ENCODE assay signal across 12 mouse cellular contexts in the genomic region with DNA sequence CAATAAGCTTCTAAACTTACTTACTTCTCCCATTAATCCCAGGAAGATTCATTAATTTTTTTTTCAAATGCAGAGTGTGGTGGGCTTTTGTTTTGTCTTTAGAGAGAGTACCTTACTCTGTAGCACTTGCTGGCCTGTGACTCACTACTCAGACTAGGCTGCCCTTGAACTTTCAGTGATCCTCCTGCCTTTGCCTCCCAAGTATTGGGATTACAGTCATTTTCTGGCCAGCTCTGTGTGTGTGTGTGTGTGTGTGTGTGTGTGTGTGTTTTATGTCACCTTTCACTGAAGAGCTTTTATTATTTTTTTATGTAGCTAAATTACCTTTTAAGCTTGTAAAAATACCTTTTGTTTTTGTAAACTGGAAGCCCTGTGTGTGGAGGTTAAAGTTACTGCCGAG.
DNase-seq lines count a peak whose midpoint lies in the region; ATAC-seq and TF ChIP-seq lines count a peak whose summit lies in the region.
"Had no signal": no experiment of that assay in that cellular context is flagged by ENCODE, and none has a peak within 500 bp of the region (broad histone marks: within the 10 kb centered on the region; RNA-seq: fewer than 3 reads in every experiment).

No protein-coding gene starts in this region.

- no peak for TF ChIP-seq CTCF in liver, postnatal 0 days (IDR thresholded peaks at IDR 0.05; ENCODE audit: low read depth)

- no peaks in the 10 kb centered on the region for H3K9me3 ChIP-seq in forebrain, embryonic 15.5 days
- no peaks in the 10 kb centered on the region for H3K9me3 ChIP-seq in forebrain, embryonic 12.5 days
- no peaks in the 10 kb centered on the region for H3K9me3 ChIP-seq in midbrain, embryonic 14.5 days (ENCODE audit: control insufficient read depth, low read length)
- H3K9me3 ChIP-seq in midbrain, embryonic 11.5 days (ENCODE audit: control insufficient read depth, low read length), result no peaks in the 10 kb centered on the region
- no peaks in the 10 kb centered on the region for H3K9me3 ChIP-seq in liver, postnatal 0 days (ENCODE audit: low read length)
- H3K9me3 ChIP-seq: hindbrain, embryonic 10.5 days had no signal

- no peak overlapping the region for H3K4me3 ChIP-seq in forebrain, embryonic 15.5 days
- H3K4me3 ChIP-seq in forebrain, embryonic 12.5 days (replicated peaks), result no peak overlapping the region
- no peak overlapping the region for H3K4me3 ChIP-seq in midbrain, embryonic 14.5 days (replicated peaks; ENCODE audit: low read depth, low read length)
- H3K4me3 ChIP-seq in midbrain, embryonic 11.5 days (ENCODE audit: low read depth, low read length), result no peak overlapping the region
- H3K4me3 ChIP-seq in liver, postnatal 0 days (ENCODE audit: low read depth, low read length), result peak overlapping the region; percentile 51
- H3K4me3 ChIP-seq: hindbrain, embryonic 10.5 days; left cerebral cortex, adult 2 months had no signal

- DNase-seq in midbrain, embryonic 14.5 days, result no peak
- no peak for DNase-seq in midbrain, embryonic 11.5 days (ENCODE audit: low spot score, missing footprints)
- DNase-seq in adrenal gland, postnatal 25 days, result peak; percentile 46
- DNase-seq in liver, postnatal 0 days, result no peak
- DNase-seq in gastrocnemius, postnatal 10 days, result no peak
- DNase-seq: cerebellum, postnatal 14 days; gastrocnemius, postnatal 25 days; thymus, postnatal 25 days had no signal

- no peaks in the 10 kb centered on the region for H3K27me3 ChIP-seq in forebrain, embryonic 15.5 days
- no peaks in the 10 kb centered on the region for H3K27me3 ChIP-seq in forebrain, embryonic 12.5 days
- no peaks in the 10 kb centered on the region for H3K27me3 ChIP-seq in midbrain, embryonic 14.5 days (ENCODE audit: control insufficient read depth, insufficient read depth, low read length)
- peaks cover 6% of the 10 kb centered on the region for H3K27me3 ChIP-seq in midbrain, embryonic 11.5 days (ENCODE audit: control insufficient read depth, insufficient read depth, low read length)
- H3K27me3 ChIP-seq in liver, postnatal 0 days (ENCODE audit: insufficient read depth, low read length), result no peaks in the 10 kb centered on the region

- no peak for TF ChIP-seq EP300 in liver, postnatal 0 days (IDR thresholded peaks at IDR 0.05; ENCODE audit: low read depth)

- H3K27ac ChIP-seq in forebrain, embryonic 15.5 days (replicated peaks), result peak overlapping the region; percentile 87
- no peak overlapping the region for H3K27ac ChIP-seq in forebrain, embryonic 12.5 days
- 0 out of 2 replicates have a peak overlapping the region, but pooled peaks have one; percentile 52 for H3K27ac ChIP-seq in midbrain, embryonic 14.5 days (replicated peaks; ENCODE audit: low read depth, low read length)
- H3K27ac ChIP-seq in midbrain, embryonic 11.5 days (ENCODE audit: low read depth, low read length), result no peak overlapping the region
- H3K27ac ChIP-seq in liver, postnatal 0 days (ENCODE audit: low read depth), result no peak overlapping the region
- H3K27ac ChIP-seq: hindbrain, embryonic 10.5 days; left cerebral cortex, adult 2 months had no signal

- peaks cover 28% of the 10 kb centered on the region for H3K4me1 ChIP-seq in forebrain, embryonic 15.5 days
- peaks cover 22% of the 10 kb centered on the region for H3K4me1 ChIP-seq in forebrain, embryonic 12.5 days
- H3K4me1 ChIP-seq in midbrain, embryonic 14.5 days (ENCODE audit: control insufficient read depth, insufficient read depth, low read length), result peaks cover 21% of the 10 kb centered on the region
- peaks cover 4% of the 10 kb centered on the region; the same call in 1 of the 2 replicates for H3K4me1 ChIP-seq in midbrain, embryonic 11.5 days (ENCODE audit: control insufficient read depth, insufficient read depth, low read length)
- peaks cover 19% of the 10 kb centered on the region for H3K4me1 ChIP-seq in liver, postnatal 0 days (ENCODE audit: insufficient read depth)

- ATAC-seq in forebrain, embryonic 15.5 days (replicated peaks), result no peak
- ATAC-seq in forebrain, embryonic 12.5 days (ENCODE audit: low FRiP score), result no peak
- no peak for ATAC-seq in midbrain, embryonic 14.5 days (ENCODE audit: low FRiP score, low TSS enrichment)
- no peak for ATAC-seq in midbrain, embryonic 11.5 days (ENCODE audit: low FRiP score)
- ATAC-seq in liver, postnatal 0 days, result no peak

- H3K4me2 ChIP-seq in forebrain, embryonic 15.5 days (replicated peaks), result no peak overlapping the region
- H3K4me2 ChIP-seq in forebrain, embryonic 12.5 days, result no peak overlapping the region
- no peak overlapping the region for H3K4me2 ChIP-seq in midbrain, embryonic 14.5 days (ENCODE audit: low read length)
- no peak overlapping the region for H3K4me2 ChIP-seq in midbrain, embryonic 11.5 days
- H3K4me2 ChIP-seq in liver, postnatal 0 days (ENCODE audit: low read depth, low read length), result peak overlapping the region; percentile 70

- no peak overlapping the region for H3K9ac ChIP-seq in forebrain, embryonic 15.5 days (replicated peaks)
- H3K9ac ChIP-seq in forebrain, embryonic 12.5 days, result no peak overlapping the region
- H3K9ac ChIP-seq in midbrain, embryonic 14.5 days (replicated peaks; ENCODE audit: low read length), result no peak overlapping the region
- no peak overlapping the region for H3K9ac ChIP-seq in midbrain, embryonic 11.5 days (ENCODE audit: low read length)
- peak overlapping the region; percentile 67 for H3K9ac ChIP-seq in liver, postnatal 0 days (replicated peaks)

- H3K36me3 ChIP-seq in forebrain, embryonic 15.5 days, result no peaks in the 10 kb centered on the region
- no peaks in the 10 kb centered on the region for H3K36me3 ChIP-seq in forebrain, embryonic 12.5 days (replicated peaks)
- H3K36me3 ChIP-seq in midbrain, embryonic 14.5 days (ENCODE audit: control insufficient read depth, insufficient read depth, low read length), result no peaks in the 10 kb centered on the region
- no peaks in the 10 kb centered on the region for H3K36me3 ChIP-seq in midbrain, embryonic 11.5 days (ENCODE audit: control insufficient read depth, insufficient read depth, low read length)
- peaks cover 5% of the 10 kb centered on the region; the same call in 1 of the 2 replicates for H3K36me3 ChIP-seq in liver, postnatal 0 days (replicated peaks; ENCODE audit: insufficient read depth, low read length)
- H3K36me3 ChIP-seq: hindbrain, embryonic 10.5 days had no signal

- 82% methylated on average over 1 of the region's 1 CpGs for WGBS in forebrain, embryonic 15.5 days
- 93% methylated on average over 1 of the region's 1 CpGs for WGBS in forebrain, embryonic 12.5 days
- 91% methylated on average over 1 of the region's 1 CpGs for WGBS in midbrain, embryonic 14.5 days
- 91% methylated on average over 1 of the region's 1 CpGs for WGBS in midbrain, embryonic 11.5 days
- 98% methylated on average over 1 of the region's 1 CpGs for WGBS in liver, postnatal 0 days (ENCODE audit: insufficient replicate concordance)

Comparison
In these comparisons a context has a peak if more than half of its experiments do, and no peak if none do; other contexts are left out.
1. H3K27ac ChIP-seq: peak in forebrain, embryonic 15.5 days (single experiment) and midbrain, embryonic 14.5 days (single experiment); none in forebrain, embryonic 12.5 days (single experiment), midbrain, embryonic 11.5 days (single experiment) and liver, postnatal 0 days (single experiment).